Mouse (Mus musculus) v-Abl transformed pro-B cells (cell line): ENCODE data around the gene Efcab9.

Experiments
- in situ Hi-C, 2 experiments: fragments of 400-800 bp; cut with MboI; formaldehyde crosslinking; loops; one replicate each; pipeline ENCODE4 v1.15.1; 2025; ENCODE audit not compliant: unreplicated experiment in 2 of 2

Efcab9 gene

GRCm38 (mm10) chr11:32558026-32558425, 26.1 kb upstream of the Efcab9 start:
- in situ Hi-C loops, result no loop called here

- in situ Hi-C loops, result no loop called here
Observed at GRCm38 (mm10) chr11:32556333-32556990, 24.6 kb upstream of the Efcab9 start.

- in situ Hi-C loops, result no loop called here
Observed at GRCm38 (mm10) chr11:32555103-32555689, 23.3 kb upstream of the Efcab9 start.

- in situ Hi-C loops, result no loop called here
Observed at GRCm38 (mm10) chr11:32554141-32555091, 22.5 kb upstream of the Efcab9 start.

GRCm38 (mm10) chr11:32553311-32554140, 21.6 kb upstream of the Efcab9 start:
- in situ Hi-C loops, result no loop called here

GRCm38 (mm10) chr11:32552401-32553090, 20.7 kb upstream of the Efcab9 start:
- in situ Hi-C loops, result no loop called here

- in situ Hi-C loops, result no loop called here
Observed at GRCm38 (mm10) chr11:32551579-32552297, 19.9 kb upstream of the Efcab9 start.

GRCm38 (mm10) chr11:32551056-32551455, 19.2 kb upstream of the Efcab9 start:
- in situ Hi-C loops, result no loop called here

- in situ Hi-C loops, result no loop called here
Observed at GRCm38 (mm10) chr11:32550102-32550501, 18.2 kb upstream of the Efcab9 start.

GRCm38 (mm10) chr11:32549236-32549635, 17.4 kb upstream of the Efcab9 start:
- in situ Hi-C loops, result no loop called here

- in situ Hi-C loops, result no loop called here
Observed at GRCm38 (mm10) chr11:32548240-32548639, 16.4 kb upstream of the Efcab9 start.

GRCm38 (mm10) chr11:32547391-32547947, 15.6 kb upstream of the Efcab9 start:
- in situ Hi-C loops, result no loop called here

- in situ Hi-C loops, result no loop called here
Observed at GRCm38 (mm10) chr11:32546483-32546882, 14.6 kb upstream of the Efcab9 start.

GRCm38 (mm10) chr11:32545605-32546004, 13.7 kb upstream of the Efcab9 start:
- in situ Hi-C loops, result no loop called here

- in situ Hi-C loops, result no loop called here
Observed at GRCm38 (mm10) chr11:32544497-32544896, 12.6 kb upstream of the Efcab9 start.

GRCm38 (mm10) chr11:32544041-32544440, 12.2 kb upstream of the Efcab9 start:
- in situ Hi-C loops, result no loop called here

GRCm38 (mm10) chr11:32542687-32543411, 11.0 kb upstream of the Efcab9 start:
- in situ Hi-C loops, result no loop called here

- in situ Hi-C loops, result no loop called here
Observed at GRCm38 (mm10) chr11:32542181-32542580, 10.3 kb upstream of the Efcab9 start.
